Mouse (Mus musculus): ENCODE measurements around the gene Gys1.
"Not testable (repeated sequence)": the region's sequence is repeated elsewhere in the genome, so short reads cannot be mapped to it uniquely, and the experiment has no call there.

Gys1 gene

DNA sequence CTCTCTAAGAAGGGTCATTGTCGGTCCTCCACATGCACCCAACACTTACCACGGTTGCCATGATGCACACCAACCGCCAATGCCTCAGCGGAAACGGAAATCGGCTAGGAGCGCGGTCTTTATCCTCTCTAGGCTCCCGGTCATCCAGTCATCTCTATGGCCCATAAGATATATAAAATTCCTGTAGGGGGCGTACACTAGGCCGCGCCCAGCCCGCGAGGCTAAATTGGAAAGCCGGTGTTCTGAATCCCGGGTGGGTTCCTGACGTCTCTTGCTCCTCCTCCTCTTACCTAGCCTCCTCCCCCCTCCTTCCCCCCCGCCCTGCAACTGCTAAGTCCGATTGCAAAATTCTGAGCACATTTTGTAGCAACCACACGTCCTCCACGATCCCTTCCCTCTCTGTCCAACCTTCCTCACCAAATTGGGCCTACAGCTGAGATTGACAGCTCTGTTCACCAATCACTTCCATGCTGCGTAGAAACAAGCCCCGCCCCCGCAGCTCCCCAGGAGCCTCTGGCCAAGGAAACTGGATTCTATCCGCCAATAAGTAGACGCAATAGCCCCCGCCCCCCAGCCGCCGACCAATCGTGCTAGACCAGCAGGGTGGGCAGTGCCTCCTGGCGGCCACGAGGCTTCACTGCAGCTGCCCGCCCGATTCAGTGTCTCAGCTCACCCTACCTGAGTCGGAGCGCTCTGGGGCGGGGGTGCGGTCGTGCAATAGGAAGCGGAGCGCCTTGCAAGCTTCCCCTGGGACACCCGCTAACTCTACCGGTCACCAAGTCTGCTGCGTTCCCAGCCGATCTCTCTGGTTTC is at the start of gene Gys1:
Gys1 (plus strand) TSS at position 642 of the 813 bp plus-strand sequence.
- peak; percentile 100 for DNase-seq

- peak in 1 of 2 experiments; percentile 1 for DNase-seq
Observed at GRCm38 (mm10) chr7:45386077-45386476, 48.6 kb upstream of the Gys1 start.

DNA sequence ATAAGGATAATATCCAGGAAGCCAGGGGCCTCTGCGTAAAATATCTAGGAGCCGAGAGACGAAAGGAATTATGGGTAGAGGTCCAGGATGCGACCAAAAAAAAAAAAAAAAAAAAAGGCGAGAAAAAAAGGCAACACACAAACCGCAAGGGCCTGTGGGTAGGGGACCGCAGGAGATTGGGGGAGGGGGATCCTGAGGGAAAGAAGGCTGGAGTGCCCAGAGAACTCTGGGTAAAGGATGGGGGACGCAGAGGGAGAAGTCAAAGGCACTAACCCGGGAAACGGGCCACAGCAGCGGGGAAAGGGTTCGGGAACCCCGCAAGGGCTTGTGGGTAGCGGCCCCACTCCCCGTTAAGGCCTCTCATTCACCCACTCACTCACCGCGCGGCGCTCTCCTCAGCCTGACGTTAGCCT is 39.5 kb upstream of the Gys1 start:
- DNase-seq: no peak

DNA sequence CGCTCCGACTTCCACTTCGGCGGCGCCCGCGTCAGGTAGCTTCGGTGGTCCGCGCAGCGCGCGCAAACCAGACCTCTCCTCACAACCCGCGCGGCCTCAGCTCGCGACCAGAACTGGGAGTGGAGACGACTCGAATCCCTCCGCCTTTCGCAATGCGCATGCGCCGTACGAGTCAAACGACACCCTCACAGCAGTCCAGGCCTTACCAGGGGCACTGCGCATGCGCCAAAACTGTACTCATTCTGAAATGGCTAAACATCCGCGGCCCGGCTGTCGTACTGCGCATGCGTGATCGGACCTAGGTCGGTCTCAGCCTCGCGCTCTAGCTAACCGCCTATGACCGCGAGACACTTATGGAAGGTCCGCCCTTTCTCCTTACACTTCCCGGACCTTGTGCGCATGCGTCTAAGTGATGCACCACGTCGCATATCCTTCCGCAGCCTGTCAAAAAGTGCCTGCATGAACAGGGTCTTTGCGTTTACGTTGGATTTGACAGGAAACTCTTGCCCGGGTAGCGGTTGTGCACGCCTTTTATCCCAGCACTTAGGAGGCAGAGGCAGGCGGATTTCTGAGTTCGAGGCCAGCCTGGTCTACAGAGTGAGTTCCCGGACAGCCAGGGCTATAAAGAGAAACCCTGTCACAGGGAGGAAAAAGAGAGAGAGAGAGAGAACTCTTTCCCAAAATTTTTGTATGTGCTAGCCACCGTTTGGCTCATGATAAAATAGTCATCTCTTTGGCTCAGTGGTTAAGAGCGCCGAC is 38.9 kb upstream of the Gys1 start, which contains the start of gene Snrnp70:
Snrnp70 (minus strand) TSS at position 165 of the 759 bp plus-strand sequence.
- peak; percentile 99 to 100 for DNase-seq

DNA sequence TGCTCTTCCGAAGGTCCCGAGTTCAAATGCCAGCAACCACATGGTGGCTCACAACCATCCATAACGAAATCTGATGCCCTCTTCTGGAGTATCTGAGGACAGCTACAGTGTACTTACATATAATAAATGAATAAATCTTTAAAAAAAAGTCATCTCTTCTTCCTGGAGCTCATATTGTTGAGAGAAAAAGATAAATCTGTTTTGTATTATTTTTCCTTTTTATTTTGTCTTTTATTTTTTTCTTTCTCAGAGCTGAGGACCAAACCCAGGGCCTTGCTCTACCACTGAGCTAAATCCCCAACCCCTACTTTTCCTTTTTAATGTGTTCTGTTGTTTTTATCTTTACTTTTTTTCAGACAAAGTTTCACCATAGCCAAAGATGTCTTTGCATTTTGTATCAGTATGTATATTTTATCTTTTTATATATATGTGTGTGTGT is 38.3 kb upstream of the Gys1 start:
- DNase-seq: not testable (repeated sequence)

DNA sequence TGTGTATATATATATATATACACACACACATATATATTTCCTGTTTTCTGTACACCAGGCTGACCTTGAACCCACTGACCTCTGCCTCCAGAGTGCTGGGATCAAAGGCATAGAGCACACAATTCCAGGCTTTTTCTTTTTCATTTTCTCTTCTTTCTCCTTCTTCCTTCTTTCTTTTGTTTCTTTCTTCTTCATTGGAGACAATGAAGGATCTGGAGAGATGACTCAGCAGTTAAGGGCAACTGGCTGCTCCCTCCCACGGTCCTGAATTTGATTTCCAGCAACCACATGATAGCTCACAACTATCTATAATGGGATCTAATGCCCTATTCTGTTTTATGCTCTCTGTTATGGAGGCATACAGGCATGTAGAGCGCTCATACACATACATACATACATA is 37.9 kb upstream of the Gys1 start:
- DNase-seq: peak in 1 of 2 experiments; percentile 1

DNA sequence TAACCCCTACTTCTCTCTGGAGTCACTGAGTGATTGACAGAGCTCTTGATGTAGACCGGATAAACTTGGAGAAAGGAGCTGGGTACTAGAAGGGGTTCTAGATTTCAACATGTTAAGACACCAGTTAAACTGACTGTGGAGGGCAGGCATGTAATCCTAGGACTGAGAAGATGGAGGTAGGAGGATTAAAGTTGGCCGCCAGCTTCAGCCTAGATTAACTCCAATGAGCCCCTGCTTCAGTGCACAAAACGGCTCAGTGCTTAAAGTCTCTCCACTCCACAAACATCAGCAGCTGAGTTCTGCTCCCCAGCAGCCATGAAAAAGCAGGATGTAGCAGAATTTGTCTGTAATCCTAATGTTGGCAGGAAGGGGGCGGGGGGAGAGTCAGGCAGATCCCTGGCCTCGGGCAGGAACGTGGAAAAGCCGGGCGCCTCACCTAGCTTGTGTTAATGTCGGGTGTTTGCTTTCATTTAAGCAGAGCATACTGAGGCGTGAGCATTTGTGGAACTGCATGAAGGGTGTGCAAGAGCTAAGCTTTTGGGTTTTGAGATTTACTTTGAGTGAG is 33.0 kb upstream of the Gys1 start:
- peak in 1 of 2 experiments; percentile 11 for DNase-seq

GRCm38 (mm10) chr7:45403532-45404261 is 30.9 kb upstream of the Gys1 start:
- DNase-seq: peak; percentile 48 to 77

DNA sequence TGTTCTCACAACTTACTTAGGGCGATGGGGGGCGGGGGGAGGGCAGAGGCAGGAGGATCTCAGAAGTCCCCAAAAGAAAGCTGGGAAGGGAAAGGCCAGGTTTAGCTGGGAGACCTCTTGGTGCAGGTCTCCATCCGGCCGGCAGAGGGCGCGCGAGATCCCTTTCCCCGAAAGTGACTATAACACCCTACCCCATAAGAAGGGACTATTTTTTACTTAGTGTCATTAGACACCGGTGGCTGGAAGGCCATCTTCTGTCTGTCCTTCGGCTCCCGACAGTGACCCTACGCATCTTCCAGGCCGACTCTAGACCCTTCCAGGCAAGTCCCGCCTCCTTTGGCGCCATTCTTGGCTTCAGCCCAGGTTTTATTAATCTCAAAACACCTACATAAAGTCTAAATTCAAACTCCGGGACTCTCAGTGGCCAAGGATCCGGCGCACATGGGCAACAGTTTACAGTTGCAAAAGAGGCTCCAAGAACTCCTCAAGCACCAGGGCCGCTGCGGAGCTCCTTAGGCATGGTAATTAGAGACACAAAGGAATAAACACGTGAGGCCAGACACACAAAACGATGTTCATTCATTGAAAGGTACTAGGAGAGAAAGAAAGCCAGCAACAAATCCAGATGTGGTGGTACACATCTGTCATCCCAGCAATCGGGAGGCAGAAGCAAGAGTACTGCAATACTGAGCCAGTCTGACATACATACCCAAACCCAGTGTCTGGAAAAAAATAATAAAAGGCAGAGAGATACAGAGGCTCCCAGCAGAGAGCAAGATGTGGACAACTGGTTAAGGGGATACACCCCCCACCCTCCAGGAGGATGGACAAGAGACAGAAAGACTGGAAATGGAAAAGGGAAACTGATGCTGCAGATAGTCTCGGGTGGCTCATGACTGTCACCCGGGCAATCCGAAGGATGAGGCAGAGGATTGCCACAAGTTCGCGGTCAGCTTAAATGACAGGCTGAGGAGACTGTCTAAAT is 29.3 kb upstream of the Gys1 start, which contains the start of gene Kcna7:
Kcna7 (plus strand) TSS at position 563 of the 985 bp plus-strand sequence.
- peak; percentile 71 to 83 for DNase-seq

DNA sequence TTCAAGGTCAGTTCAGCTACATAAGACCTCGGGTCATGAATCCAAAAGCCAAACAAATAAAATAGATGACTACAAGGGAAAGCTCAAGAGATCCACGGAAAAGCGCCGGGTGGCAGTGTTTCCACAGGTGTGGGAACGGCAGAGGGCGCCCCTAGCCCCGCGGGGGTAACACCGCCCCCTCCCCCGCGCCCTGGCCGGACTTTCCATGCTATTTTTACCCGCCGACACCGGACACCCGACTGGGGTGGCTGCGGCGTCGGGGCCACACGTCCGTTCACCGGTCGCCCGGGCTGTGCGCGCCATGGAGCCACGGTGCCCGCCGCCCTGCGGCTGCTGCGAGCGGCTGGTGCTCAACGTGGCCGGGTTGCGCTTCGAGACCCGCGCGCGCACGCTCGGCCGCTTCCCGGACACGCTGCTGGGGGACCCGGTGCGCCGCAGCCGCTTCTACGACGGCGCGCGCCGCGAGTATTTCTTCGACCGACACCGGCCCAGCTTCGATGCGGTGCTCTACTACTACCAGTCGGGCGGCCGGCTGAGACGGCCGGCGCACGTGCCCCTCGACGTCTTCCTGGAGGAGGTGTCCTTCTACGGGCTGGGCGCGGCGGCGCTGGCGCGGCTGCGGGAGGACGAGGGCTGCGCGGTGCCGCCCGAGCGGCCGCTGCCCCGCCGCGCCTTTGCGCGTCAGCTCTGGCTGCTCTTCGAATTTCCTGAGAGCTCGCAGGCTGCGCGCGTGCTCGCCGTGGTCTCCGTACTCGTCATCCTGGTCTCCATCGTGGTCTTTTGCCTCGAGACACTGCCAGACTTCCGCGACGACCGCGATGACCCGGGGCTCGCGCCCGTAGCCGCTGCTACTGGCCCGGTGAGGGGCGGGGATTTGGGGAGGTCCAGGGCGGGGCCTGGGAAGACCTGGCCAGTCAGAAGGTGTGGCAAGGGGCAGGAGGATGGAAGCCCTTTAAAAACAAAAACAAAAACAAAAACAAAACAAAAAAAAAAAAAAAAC is 28.2 kb upstream of the Gys1 start:
- DNase-seq: peak; percentile 30 to 42

GRCm38 (mm10) chr7:45407836-45408235 is 26.8 kb upstream of the Gys1 start:
- DNase-seq: peak in 1 of 2 experiments; percentile 14

DNA sequence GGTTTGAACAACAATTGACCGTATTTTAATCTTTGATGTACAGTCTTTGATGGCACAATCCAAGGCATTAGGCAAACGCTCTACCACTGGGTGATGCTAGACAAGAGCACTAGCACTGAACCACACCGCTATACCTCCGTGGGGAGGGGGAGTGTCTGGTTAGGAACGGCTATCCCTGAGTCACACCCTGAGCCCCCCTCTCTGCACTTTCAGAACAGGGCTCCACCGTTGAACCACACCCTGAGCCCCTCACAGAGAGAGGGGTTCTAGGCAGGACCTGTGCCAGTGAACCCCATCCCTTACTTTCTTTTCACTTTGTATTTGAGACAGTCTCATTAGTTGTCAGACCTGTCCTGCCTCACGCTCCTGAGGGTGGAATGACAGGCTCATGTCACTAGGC is 26.3 kb upstream of the Gys1 start:
- peak in 1 of 2 experiments; percentile 3 for DNase-seq

- DNase-seq: peak in 1 of 2 experiments; percentile 16
Observed at GRCm38 (mm10) chr7:45408949-45409348, 25.7 kb upstream of the Gys1 start.

DNA sequence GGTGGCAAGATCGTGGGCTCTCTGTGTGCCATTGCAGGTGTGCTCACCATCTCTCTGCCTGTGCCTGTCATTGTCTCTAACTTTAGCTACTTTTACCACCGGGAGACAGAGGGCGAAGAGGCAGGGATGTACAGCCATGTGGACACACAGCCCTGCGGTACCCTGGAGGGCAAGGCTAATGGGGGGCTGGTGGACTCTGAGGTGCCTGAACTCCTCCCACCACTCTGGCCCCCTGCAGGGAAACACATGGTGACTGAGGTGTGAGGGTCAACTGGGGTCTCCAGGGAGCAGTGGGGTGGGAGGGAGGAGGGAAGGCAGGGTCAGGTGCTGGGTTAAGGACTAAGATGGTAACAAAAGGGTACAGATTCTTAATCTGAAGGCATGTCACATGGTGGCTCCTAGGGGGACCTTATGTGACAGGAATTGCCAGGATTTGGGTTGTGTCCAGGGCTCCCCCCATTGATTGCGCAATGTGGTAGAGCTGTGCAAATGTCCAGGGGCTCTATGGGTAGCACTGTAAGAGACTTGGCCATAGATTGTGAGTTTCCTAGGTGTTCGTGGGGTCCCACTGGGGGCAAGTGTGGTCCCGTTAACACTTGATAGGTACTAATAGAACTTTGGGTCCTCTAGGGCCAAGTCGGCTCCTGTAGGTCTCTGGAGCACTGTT is 25.0 kb upstream of the Gys1 start:
- peak in 1 of 2 experiments; percentile 9 for DNase-seq

- no peak for DNase-seq
Observed at GRCm38 (mm10) chr7:45412421-45412820, 22.2 kb upstream of the Gys1 start.

- peak; percentile 54 to 68 for DNase-seq
Observed at GRCm38 (mm10) chr7:45413113-45413863, 21.4 kb upstream of the Gys1 start, which contains the start of gene Ntf5. Ntf5 (plus strand) TSS chr7:45413695.

DNA sequence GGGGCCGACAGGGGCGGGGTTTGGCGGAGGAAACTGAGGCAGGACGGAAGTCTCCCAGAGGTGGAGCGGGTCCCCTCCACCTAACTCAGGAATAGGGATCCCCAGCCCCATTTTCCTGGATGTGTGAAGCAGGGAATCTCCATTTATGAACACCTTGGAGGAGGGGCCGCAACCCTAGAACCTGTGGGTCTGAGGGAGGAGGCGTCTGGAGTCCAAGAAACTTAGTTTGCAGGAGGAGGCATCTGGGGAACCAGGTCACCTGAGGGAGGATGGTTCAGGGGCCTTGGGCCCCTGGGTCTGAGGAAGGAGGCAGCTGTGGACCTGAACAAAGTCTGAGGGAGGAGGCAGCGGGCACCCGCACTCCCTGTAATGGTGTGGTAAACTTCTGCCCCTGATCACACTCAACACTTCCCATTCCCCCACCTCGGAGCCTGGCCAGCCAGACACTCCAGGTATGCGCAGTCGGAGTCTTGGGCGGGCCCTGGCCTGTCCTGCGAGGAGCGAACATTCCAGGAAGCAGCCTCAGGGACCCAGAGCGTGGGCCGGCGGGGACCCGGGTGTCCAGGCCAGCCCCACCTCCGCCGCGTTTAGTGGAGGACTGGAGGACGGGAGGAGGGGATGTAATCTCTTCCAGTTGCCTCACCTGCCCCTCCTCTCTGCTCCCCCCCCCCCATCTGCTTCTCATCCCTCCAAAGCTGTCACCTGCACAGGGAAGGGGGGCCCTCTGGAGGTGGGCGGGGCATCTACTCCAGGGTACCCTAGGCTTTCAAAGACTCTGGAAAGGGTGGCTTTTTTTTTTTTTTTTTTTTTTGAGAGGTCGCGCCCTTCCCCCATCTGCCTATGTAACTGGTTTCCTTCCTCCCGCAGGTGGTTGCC is 20.5 kb upstream of the Gys1 start:
- DNase-seq: peak; percentile 53 to 78
